Mouse (Mus musculus) CH12.LX (cell line): ENCODE measurements around the gene Mlph. TPM values are rescaled to one million over a fixed set of nuclear protein-coding genes. Genes with fewer than 3 reads are reported as not detected.

Experiments used
- DNase-seq: peaks from one replicate; pipeline ENCODE4 v3.0.0-alpha.2; 2013; ENCODE audit errors: extremely low read depth
- H3K27ac ChIP-seq: 2 replicates; pipeline ENCODE4 v1.5.1; 2012; ENCODE audit warnings: low read depth, mild to moderate bottlenecking, control low read depth, moderate library complexity; ENCODE audit not compliant: insufficient read depth
- H3K27me3 ChIP-seq: replicated peaks from 2 replicates; pipeline ENCODE3; 2012; ENCODE audit warnings: inconsistent platforms
- H3K36me3 ChIP-seq, 2 experiments: replicated peaks in 1 of 2; 2 replicates each; pipeline versions ENCODE3 to v1.6.1; 2012; ENCODE audit warnings: inconsistent platforms in 1 of 2, low read length in 1 of 2, mild to moderate bottlenecking in 1 of 2, mixed read lengths in 1 of 2, moderate library complexity in 1 of 2; ENCODE audit not compliant: control insufficient read depth in 1 of 2, insufficient read depth in 1 of 2
- H3K4me1 ChIP-seq, 2 experiments: 2 replicates each; pipeline ENCODE4 v1.6.1; 2012; ENCODE audit warnings: inconsistent platforms in 1 of 2, moderate library complexity in 1 of 2; ENCODE audit not compliant: insufficient read depth in 2 of 2, control insufficient read depth in 1 of 2
- H3K4me2 ChIP-seq: 2 replicates; pipeline ENCODE4 v1.6.1; 2012; ENCODE audit warnings: low read depth, mild to moderate bottlenecking, control low read depth; ENCODE audit not compliant: poor library complexity, insufficient read depth, severe bottlenecking
- H3K4me3 ChIP-seq, 3 experiments: fragments of 150-350 bp in 1 of 3; sonication (generic) in 1 of 3; replicated peaks in 1 of 3; 2 replicates each; pipeline versions ENCODE3 to v1.5.1; 2011 to 2012; ENCODE audit warnings: low read depth in 2 of 3, low read length in 2 of 3, mild to moderate bottlenecking in 2 of 3, moderate library complexity in 2 of 3, control low read depth in 1 of 3, improper control_type of control experiment in 1 of 3, inconsistent platforms in 1 of 3, mixed read lengths in 1 of 3; ENCODE audit not compliant: poor library complexity in 1 of 3
- H3K79me2 ChIP-seq: replicated peaks from 2 replicates; pipeline ENCODE4 v1.6.1; 2012; ENCODE audit warnings: mild to moderate bottlenecking, moderate library complexity; ENCODE audit not compliant: control insufficient read depth, poor library complexity, insufficient read depth, severe bottlenecking; ENCODE audit errors: extremely low read depth
- H3K9ac ChIP-seq: 2 replicates; pipeline ENCODE4 v1.6.1; 2012; ENCODE audit warnings: low read depth, mild to moderate bottlenecking, control low read depth, moderate library complexity; ENCODE audit not compliant: insufficient read depth
- H3K9me3 ChIP-seq: replicated peaks from 2 replicates; pipeline ENCODE3; 2012; ENCODE audit warnings: low read length, inconsistent platforms, mixed read lengths
- BHLHE40 ChIP-seq: IDR thresholded peaks from 2 replicates; pipeline ENCODE4 v1.6.1; 2011; ENCODE audit warnings: mild to moderate bottlenecking, low read depth, low read length, improper control_type of control experiment
- CHD1 ChIP-seq: IDR thresholded peaks from 2 replicates; pipeline ENCODE4 v1.6.1; 2012; ENCODE audit warnings: low read depth, low read length, improper control_type of control experiment, inconsistent platforms
- CHD2 ChIP-seq: IDR thresholded peaks from 2 replicates; pipeline ENCODE4 v1.6.1; 2011; ENCODE audit warnings: low read length, improper control_type of control experiment
- E2F4 ChIP-seq: IDR thresholded peaks from 2 replicates; pipeline ENCODE4 v1.6.1; 2011; ENCODE audit warnings: low read depth, low read length, improper control_type of control experiment; ENCODE audit not compliant: insufficient replicate concordance
- ELF1 ChIP-seq: IDR thresholded peaks from 2 replicates; pipeline ENCODE4 v1.6.1; 2014; ENCODE audit warnings: low read depth, mild to moderate bottlenecking, inconsistent platforms, low read length, improper control_type of control experiment
- GABPA ChIP-seq: IDR thresholded peaks from 2 replicates; pipeline ENCODE4 v1.6.1; 2012; ENCODE audit warnings: low read depth, low read length, improper control_type of control experiment, inconsistent platforms; ENCODE audit not compliant: insufficient replicate concordance
- IRF4 ChIP-seq: IDR thresholded peaks from 2 replicates; pipeline ENCODE4 v1.6.1; 2014; ENCODE audit warnings: low read depth, mild to moderate bottlenecking, inconsistent platforms, low read length, improper control_type of control experiment
- MAX ChIP-seq: IDR thresholded peaks from 2 replicates; pipeline ENCODE4 v1.6.1; 2011; ENCODE audit warnings: low read length, improper control_type of control experiment
- MAZ ChIP-seq: IDR thresholded peaks from 2 replicates; pipeline ENCODE4 v1.6.1; 2012; ENCODE audit warnings: low read depth, mild to moderate bottlenecking, inconsistent platforms, low read length, improper control_type of control experiment, moderate library complexity
- MYC ChIP-seq: IDR thresholded peaks from 2 replicates; pipeline ENCODE4 v1.6.1; 2011; ENCODE audit warnings: low read depth, mild to moderate bottlenecking, improper control_type of control experiment, low read length
- NELFE ChIP-seq: IDR thresholded peaks from 2 replicates; pipeline ENCODE4 v1.6.1; 2011; ENCODE audit warnings: low read depth, low read length, improper control_type of control experiment
- NRF1 ChIP-seq: IDR thresholded peaks from 2 replicates; pipeline ENCODE4 v1.6.1; 2014; ENCODE audit warnings: low read depth, mild to moderate bottlenecking, inconsistent platforms, low read length, improper control_type of control experiment, moderate library complexity
- POLR2A ChIP-seq: IDR thresholded peaks from 2 replicates; pipeline ENCODE4 v1.6.1; 2011; ENCODE audit warnings: low read depth, mild to moderate bottlenecking, improper control_type of control experiment, low read length
- RAD21 ChIP-seq: IDR thresholded peaks from 2 replicates; pipeline ENCODE4 v1.6.1; 2011; ENCODE audit warnings: low read depth, mild to moderate bottlenecking, low read length, improper control_type of control experiment, moderate library complexity
- SIN3A ChIP-seq: IDR thresholded peaks from 2 replicates; pipeline ENCODE4 v1.6.1; 2012; ENCODE audit warnings: low read length, improper control_type of control experiment, inconsistent platforms
- SMC3 ChIP-seq: IDR thresholded peaks from 2 replicates; pipeline ENCODE4 v1.6.1; 2011; ENCODE audit warnings: low read depth, low read length, improper control_type of control experiment
- TCF12 ChIP-seq: IDR thresholded peaks from 2 replicates; pipeline ENCODE4 v1.6.1; 2014; ENCODE audit warnings: low read depth, mild to moderate bottlenecking, inconsistent platforms, low read length, improper control_type of control experiment
- UBTF ChIP-seq: IDR thresholded peaks from 2 replicates; pipeline ENCODE4 v1.6.1; 2012; ENCODE audit warnings: low read depth, mild to moderate bottlenecking, inconsistent platforms, low read length, improper control_type of control experiment, moderate library complexity
- USF1 ChIP-seq: IDR thresholded peaks from 2 replicates; pipeline ENCODE4 v1.6.1; 2014; ENCODE audit warnings: low read depth, mild to moderate bottlenecking, inconsistent platforms, low read length, improper control_type of control experiment
- USF2 ChIP-seq: conservative IDR thresholded peaks from 2 replicates; pipeline ENCODE4 v1.6.1; 2011; ENCODE audit warnings: low read depth, low read length, improper control_type of control experiment
- ZKSCAN1 ChIP-seq: IDR thresholded peaks from 2 replicates; pipeline ENCODE4 v1.6.1; 2012; ENCODE audit warnings: low read depth, inconsistent platforms, low read length, improper control_type of control experiment, borderline replicate concordance
- ZMIZ1 ChIP-seq: IDR thresholded peaks from 2 replicates; pipeline ENCODE4 v1.6.1; 2012; ENCODE audit warnings: low read depth, mild to moderate bottlenecking, inconsistent platforms, low read length, improper control_type of control experiment
- ZNF384 ChIP-seq: IDR thresholded peaks from 2 replicates; pipeline ENCODE4 v1.6.1; 2012; ENCODE audit warnings: low read depth, low read length, improper control_type of control experiment, inconsistent platforms
- dilution Hi-C: fragments of 300-500 bp; cut with MboI; formaldehyde crosslinking; loops from 2 replicates; pipeline ENCODE4 v1.14.3; 2020; ENCODE audit warnings: low sequenced_read_pairs; ENCODE audit not compliant: extremely low pct_unique_long_range_greater_than_20kb, extremely low pct_ligation_motif_present
- in situ Hi-C: fragments of 300-500 bp; cut with MboI; formaldehyde crosslinking; loops from 3 replicates; pipeline ENCODE4 v1.14.3; 2019; ENCODE audit warnings: low sequenced_read_pairs, low pct_ligation_motif_present, low pct_unique_long_range_greater_than_20kb, mixed read lengths
- polyA plus RNA-seq: library from polyadenylated mRNA; unstranded; fragments of >175 nt; gene quantifications from 2 replicates; pipeline ENCODE4 v1.2.1, GENCODE M21; 2012; ENCODE audit warnings: low read depth; ENCODE audit not compliant: insufficient read length
- total RNA-seq, 2 experiments: library from RNA; depleted of rRNA; stranded (reverse); fragments of 300-350 nt in 1 of 2; fragments of >200 nt in 1 of 2; gene quantifications; 2 replicates each; pipeline ENCODE4 v1.2.3; 2012 to 2014

Mlph gene
- total and polyA plus RNA-seq, 3 experiments = not detected

GRCm38 (mm10) chr1:90894521-90894920, 20.4 kb upstream of the Mlph start:
- H3K4me3 ChIP-seq = no peak overlapping the region
- H3K4me1 ChIP-seq = no peaks in the 10 kb centered on the region
- no peaks in the 10 kb centered on the region for H3K36me3 ChIP-seq
- in situ Hi-C loops = no loop called here
- no peak overlapping the region for H3K9ac ChIP-seq
- no peaks in the 10 kb centered on the region for H3K9me3 ChIP-seq
- no peak for DNase-seq
- no peak overlapping the region for H3K27ac ChIP-seq
- dilution Hi-C loops = no loop called here
- H3K79me2 ChIP-seq = no peaks in the 10 kb centered on the region
- H3K4me2 ChIP-seq = no peak overlapping the region
- TF ChIP-seq SMC3 = no peak
- no peak for TF ChIP-seq MAX
- no peak for TF ChIP-seq UBTF
- no peak for TF ChIP-seq POLR2A
- no peak for TF ChIP-seq NRF1
- TF ChIP-seq RAD21 = no peak
- no peak for TF ChIP-seq ZKSCAN1
- no peak for TF ChIP-seq SIN3A
- no peak for TF ChIP-seq IRF4
- no peak for TF ChIP-seq GABPA
- TF ChIP-seq NELFE = no peak
- no peak for TF ChIP-seq ZMIZ1
- TF ChIP-seq TCF12 = no peak
- TF ChIP-seq ELF1 = no peak
- no peak for TF ChIP-seq USF2
- TF ChIP-seq ZNF384 = no peak
- no peak for TF ChIP-seq CHD1
- no peak for TF ChIP-seq USF1
- peaks cover 60% of the 10 kb centered on the region for H3K27me3 ChIP-seq

- TF ChIP-seq ELF1 (no peak), BHLHE40 (no peak), MYC (no peak), NRF1 (no peak), ZKSCAN1 (no peak), GABPA (no peak), CHD1 (no peak), USF2 (no peak), E2F4 (no peak), MAZ (no peak), CHD2 (no peak)
- TF ChIP-seq, all 38 proteins: peak for 0
- H3K4me2 ChIP-seq = no peak overlapping the region
- in situ Hi-C loops = no loop called here
- H3K27me3 ChIP-seq = peaks cover 64% of the 10 kb centered on the region
- no peak overlapping the region for H3K27ac ChIP-seq
- DNase-seq = no peak
- H3K4me1 ChIP-seq = no peaks in the 10 kb centered on the region
- no peak overlapping the region for H3K9ac ChIP-seq
- no peaks in the 10 kb centered on the region for H3K9me3 ChIP-seq
- no peaks in the 10 kb centered on the region for H3K36me3 ChIP-seq
- no peak overlapping the region for H3K4me3 ChIP-seq
- H3K79me2 ChIP-seq = no peaks in the 10 kb centered on the region
- dilution Hi-C loops = no loop called here
Measured at GRCm38 (mm10) chr1:90895004-90895403, 19.9 kb upstream of the Mlph start.
